Mouse (Mus musculus) bone marrow macrophage, adult 2 months (primary cell): Measurements from ENCODE around the gene Slx4ip.

ENCODE experiments used
- CTCF ChIP-seq: IDR thresholded peaks from 2 replicates; pipeline ENCODE4 v1.5.1; 2012; ENCODE audit warnings: low read depth, mild to moderate bottlenecking, low read length, moderate library complexity
- POLR2A ChIP-seq: IDR thresholded peaks from 2 replicates; pipeline ENCODE4 v1.6.1; 2012; ENCODE audit warnings: mild to moderate bottlenecking, low read depth, low read length, borderline replicate concordance

- TF ChIP-seq POLR2A (no peak), CTCF (no peak)
These were observed 122.1 kb downstream of the Slx4ip start for GRCm38 (mm10) chr2:137013151-137013550.
